Mouse (Mus musculus): ENCODE measurements around the gene Ankfy1.

GRCm38 (mm10) chr11:72778957-72779356 lies 89.2 kb downstream of the Ankfy1 start:
- no peak for TF ChIP-seq CTCF (IDR thresholded peaks at IDR 0.05; ENCODE audit: low read depth)
- TF ChIP-seq EP300 (IDR thresholded peaks at IDR 0.05; ENCODE audit: low read depth) = no peak
